Mouse (Mus musculus): ENCODE data around the gene Pdia3.

DNA sequence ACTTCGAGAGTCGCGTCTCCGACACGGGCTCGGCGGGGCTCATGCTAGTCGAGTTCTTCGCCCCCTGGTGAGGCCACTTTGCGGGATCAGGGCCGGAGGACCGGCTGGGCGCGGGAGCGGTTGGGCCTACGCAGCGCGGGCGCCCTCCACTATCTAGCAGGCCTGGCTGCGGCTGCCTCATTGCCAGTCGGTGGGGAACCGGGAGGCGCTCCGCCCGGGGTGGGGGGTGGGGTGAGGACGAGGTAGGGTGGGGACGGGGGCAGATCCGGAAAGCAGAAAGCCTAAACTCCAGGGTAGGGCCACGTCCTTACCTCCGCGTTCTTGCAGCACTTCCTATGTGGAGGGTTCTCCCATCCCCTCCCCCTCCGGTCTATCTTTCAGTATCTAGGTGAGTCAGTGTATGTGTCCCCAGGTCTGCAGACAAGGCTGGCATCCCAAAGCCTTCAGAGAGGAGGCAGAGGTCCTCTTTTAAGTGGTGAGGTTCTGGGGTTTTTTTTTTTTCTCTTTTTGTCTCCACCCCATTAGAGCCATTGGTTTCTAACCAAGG lies 637 bp downstream of the Pdia3 start:
- TF ChIP-seq CTCF (IDR thresholded peaks at IDR 0.05; ENCODE audit: borderline replicate concordance, insufficient read depth, low read depth, low read length) (no peak), POLR2A (IDR thresholded peaks at IDR 0.05; ENCODE audit: borderline replicate concordance, insufficient read depth, low read length) (no peak)
